Mouse (Mus musculus): Measurements from ENCODE around the gene Zfp652. TPM values are rescaled to one million over a fixed set of nuclear protein-coding genes. Genes with fewer than 3 reads are reported as not detected.

The Zfp652 gene
- polyA plus RNA-seq, 1 experiment from 2014 or later: 11.7 TPM

DNA sequence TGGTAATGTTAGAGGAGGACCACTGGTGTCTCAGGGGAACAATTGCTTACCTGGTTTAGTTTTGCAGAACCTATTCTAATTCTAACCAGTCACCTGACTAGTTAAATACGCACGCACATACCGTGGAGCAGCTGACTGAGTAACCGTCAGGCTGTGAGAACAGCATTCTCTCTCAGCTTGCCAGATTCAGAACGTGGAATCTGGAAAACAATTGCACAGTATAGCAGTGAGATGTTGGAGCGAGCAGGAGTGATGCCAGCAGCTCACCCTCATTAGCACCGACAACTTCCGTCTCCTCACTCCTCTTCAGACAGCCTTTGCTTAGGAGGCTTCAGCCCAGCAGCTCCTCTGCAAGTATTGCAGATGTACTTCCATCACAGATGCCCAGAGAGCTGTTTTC, 3.7 kb downstream of the Zfp652 start:
- no peak overlapping the region for H3K9ac ChIP-seq (replicated peaks; ENCODE audit: low read depth, low read length)
- H3K27ac ChIP-seq (ENCODE audit: low read length): no peak overlapping the region
- WGBS: 59% methylated on average over 8 of the region's 8 CpGs

DNA sequence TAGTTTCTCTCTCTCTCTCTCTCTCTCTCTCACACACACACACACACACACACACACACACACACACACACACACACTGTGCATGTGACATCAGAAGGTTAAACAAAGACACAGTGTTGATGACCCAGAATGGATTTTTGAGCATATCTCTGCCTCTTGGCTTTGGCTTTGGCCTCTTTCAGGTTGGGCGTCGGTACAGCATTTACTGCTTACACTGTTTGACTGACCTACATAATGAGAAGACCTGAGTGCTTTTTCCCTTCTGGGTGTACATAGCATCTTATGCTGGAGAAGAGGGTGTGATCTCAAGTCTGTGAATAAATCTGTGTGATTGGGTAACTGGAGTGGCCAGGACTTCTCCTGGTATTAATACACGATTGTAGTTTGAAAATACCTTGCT, 6.9 kb downstream of the Zfp652 start:
- H3K4me2 ChIP-seq (replicated peaks; ENCODE audit: low read depth, low read length): no peak overlapping the region
- H3K4me1 ChIP-seq (ENCODE audit: control insufficient read depth, insufficient read depth, low read length): peaks cover 13% of the 10 kb centered on the region
- no peak overlapping the region for H3K4me3 ChIP-seq (ENCODE audit: low read depth, low read length)
- no peaks in the 10 kb centered on the region for H3K9me3 ChIP-seq (ENCODE audit: control insufficient read depth, low read depth, low read length)
- H3K27ac ChIP-seq (ENCODE audit: low read length): no peak overlapping the region
- H3K36me3 ChIP-seq (ENCODE audit: control insufficient read depth, insufficient read depth, low read length): no peaks in the 10 kb centered on the region
- WGBS: 68% methylated on average over 3 of the region's 3 CpGs
- ATAC-seq (ENCODE audit: insufficient number of reproducible peaks, insufficient read depth, low FRiP score, low read depth): no peak
- no peaks in the 10 kb centered on the region for H3K27me3 ChIP-seq (ENCODE audit: control insufficient read depth, insufficient read depth, low read length)
- H3K9ac ChIP-seq (replicated peaks; ENCODE audit: low read depth, low read length): no peak overlapping the region

More for the DNA sequence above, 3.7 kb downstream of the Zfp652 start:
- H3K4me2 ChIP-seq (replicated peaks; ENCODE audit: low read depth, low read length): no peak overlapping the region
- H3K9me3 ChIP-seq (ENCODE audit: control insufficient read depth, low read depth, low read length): no peaks in the 10 kb centered on the region
- H3K27me3 ChIP-seq (ENCODE audit: control insufficient read depth, insufficient read depth, low read length): no peaks in the 10 kb centered on the region
- no peak for ATAC-seq (ENCODE audit: insufficient number of reproducible peaks, insufficient read depth, low FRiP score, low read depth)
- H3K4me1 ChIP-seq (ENCODE audit: control insufficient read depth, insufficient read depth, low read length): peaks cover 18% of the 10 kb centered on the region
- no peaks in the 10 kb centered on the region for H3K36me3 ChIP-seq (ENCODE audit: control insufficient read depth, insufficient read depth, low read length)
- H3K4me3 ChIP-seq (ENCODE audit: low read depth, low read length): no peak overlapping the region

DNA sequence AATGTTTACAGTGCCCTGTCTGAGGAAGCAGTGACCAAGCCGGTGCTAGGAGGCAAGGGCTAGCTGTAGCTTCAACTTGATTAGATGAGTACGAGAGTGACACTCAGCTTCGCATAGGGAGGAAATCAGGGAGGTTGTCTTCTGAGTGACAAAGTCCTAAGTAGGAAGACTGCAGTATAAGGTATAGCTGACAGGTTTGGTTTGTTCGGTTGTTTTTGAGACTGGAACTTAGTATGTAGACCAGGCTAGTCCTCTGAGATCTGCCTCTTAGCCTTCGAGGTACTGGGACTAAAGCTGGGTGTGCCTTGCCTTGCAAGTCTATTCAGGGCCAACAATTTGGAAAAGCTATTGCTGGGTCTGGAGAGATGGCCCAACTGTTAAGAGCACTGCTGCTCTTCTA, 10.8 kb downstream of the Zfp652 start, which contains the start of gene B130006D01Rik:
TSS of gene B130006D01Rik (plus strand) at position 301 of the 400 bp plus-strand sequence.
- no peak for ATAC-seq (ENCODE audit: insufficient number of reproducible peaks, insufficient read depth, low FRiP score, low read depth)
- WGBS: 84% methylated on average over 5 of the region's 5 CpGs
- H3K36me3 ChIP-seq (ENCODE audit: control insufficient read depth, insufficient read depth, low read length): no peaks in the 10 kb centered on the region

DNA sequence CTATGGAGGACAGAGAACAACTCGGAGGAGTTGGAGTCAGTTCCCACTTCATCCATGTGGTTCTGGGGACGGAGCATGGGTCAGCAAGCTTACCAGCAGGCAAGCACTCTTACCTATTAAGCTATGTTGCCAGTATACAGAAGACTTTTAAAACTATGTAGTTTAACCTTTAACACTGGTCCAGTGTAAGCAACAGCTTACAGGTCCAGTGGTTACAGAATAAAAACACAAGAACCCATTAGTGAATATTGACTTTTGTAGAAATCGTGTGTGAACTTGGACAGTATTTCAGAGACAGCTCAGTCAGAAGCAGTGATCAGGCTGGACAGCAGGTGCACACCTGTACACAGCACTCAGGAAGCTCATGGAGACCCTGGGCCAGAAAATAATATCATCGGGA, 12.0 kb downstream of the Zfp652 start:
- Histone ChIP-seq H3K27me3 (ENCODE audit: control insufficient read depth, insufficient read depth, low read length) (no peaks in the 10 kb centered on the region), H3K4me3 (ENCODE audit: low read depth, low read length) (no peak overlapping the region), H3K27ac (ENCODE audit: low read length) (no peak overlapping the region), H3K4me1 (ENCODE audit: control insufficient read depth, insufficient read depth, low read length) (peaks cover 2% of the 10 kb centered on the region; the same call in 1 of the 2 replicates), H3K36me3 (ENCODE audit: control insufficient read depth, insufficient read depth, low read length) (no peaks in the 10 kb centered on the region), H3K9ac (replicated peaks; ENCODE audit: low read depth, low read length) (no peak overlapping the region), H3K9me3 (ENCODE audit: control insufficient read depth, low read depth, low read length) (no peaks in the 10 kb centered on the region), H3K4me2 (replicated peaks; ENCODE audit: low read depth, low read length) (no peak overlapping the region)
- WGBS: 89% methylated on average over 4 of the region's 4 CpGs
- no peak for ATAC-seq (ENCODE audit: insufficient number of reproducible peaks, insufficient read depth, low FRiP score, low read depth)

More for the DNA sequence above, 10.8 kb downstream of the Zfp652 start, which contains the start of gene B130006D01Rik:
- peaks cover 2% of the 10 kb centered on the region; the same call in 1 of the 2 replicates for H3K4me1 ChIP-seq (ENCODE audit: control insufficient read depth, insufficient read depth, low read length)
- no peaks in the 10 kb centered on the region for H3K27me3 ChIP-seq (ENCODE audit: control insufficient read depth, insufficient read depth, low read length)
- H3K9ac ChIP-seq (replicated peaks; ENCODE audit: low read depth, low read length): no peak within 1 kb of the TSS
- H3K27ac ChIP-seq (ENCODE audit: low read length): no peak within 1 kb of the TSS
- no peak within 1 kb of the TSS for H3K4me2 ChIP-seq (replicated peaks; ENCODE audit: low read depth, low read length)
- H3K9me3 ChIP-seq (ENCODE audit: control insufficient read depth, low read depth, low read length): no peaks in the 10 kb centered on the region
- no peak within 1 kb of the TSS for H3K4me3 ChIP-seq (ENCODE audit: low read depth, low read length)

DNA sequence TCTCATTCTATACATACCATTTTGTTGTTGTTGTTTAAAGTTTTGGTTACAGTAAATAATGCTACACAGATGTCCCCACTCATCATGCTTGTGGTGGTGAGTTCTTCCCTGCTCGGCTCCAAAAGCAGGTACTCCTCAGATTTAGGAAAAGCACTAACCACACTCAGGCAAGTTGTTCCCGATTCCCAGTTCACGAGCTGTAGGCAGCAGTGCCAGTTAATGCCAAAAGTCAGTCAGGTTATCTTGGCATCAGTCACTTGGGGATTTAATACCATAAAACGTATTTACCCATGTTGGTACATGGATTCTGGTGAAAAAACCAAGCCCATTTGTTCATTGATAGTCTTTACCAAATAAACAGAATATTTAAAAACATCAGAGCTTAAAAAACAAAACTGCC, 13.7 kb downstream of the Zfp652 start:
- H3K27me3 ChIP-seq (ENCODE audit: control insufficient read depth, insufficient read depth, low read length): no peaks in the 10 kb centered on the region
- no peak overlapping the region for H3K4me3 ChIP-seq (ENCODE audit: low read depth, low read length)
- no peak overlapping the region for H3K9ac ChIP-seq (replicated peaks; ENCODE audit: low read depth, low read length)
- H3K4me1 ChIP-seq (ENCODE audit: control insufficient read depth, insufficient read depth, low read length): peaks cover 2% of the 10 kb centered on the region; the same call in 1 of the 2 replicates
- no peaks in the 10 kb centered on the region for H3K36me3 ChIP-seq (ENCODE audit: control insufficient read depth, insufficient read depth, low read length)
- no peaks in the 10 kb centered on the region for H3K9me3 ChIP-seq (ENCODE audit: control insufficient read depth, low read depth, low read length)
- H3K4me2 ChIP-seq (replicated peaks; ENCODE audit: low read depth, low read length): no peak overlapping the region
- no peak for ATAC-seq (ENCODE audit: insufficient number of reproducible peaks, insufficient read depth, low FRiP score, low read depth)
- 79% methylated on average over 4 of the region's 4 CpGs for WGBS
- no peak overlapping the region for H3K27ac ChIP-seq (ENCODE audit: low read length)

DNA sequence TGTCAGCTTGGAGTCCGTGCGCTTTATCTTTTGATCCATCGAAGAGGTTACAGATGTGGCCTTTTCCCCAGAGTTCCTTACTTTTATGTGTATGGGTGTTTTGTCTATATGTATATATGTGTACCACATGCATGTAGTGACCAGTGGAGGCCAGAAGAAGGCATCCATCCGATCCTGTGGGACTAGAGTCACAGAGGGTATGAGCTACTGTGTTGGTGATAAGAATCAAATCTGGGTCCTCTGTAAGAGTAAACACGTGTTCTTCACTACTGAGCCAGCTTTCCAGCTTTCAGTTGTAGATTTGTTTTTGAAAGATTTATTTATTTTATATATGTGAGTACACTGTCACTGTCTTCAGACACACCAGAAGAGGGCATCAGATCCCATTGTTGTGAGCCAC, 15.5 kb downstream of the Zfp652 start:
- Histone ChIP-seq H3K36me3 (ENCODE audit: control insufficient read depth, insufficient read depth, low read length) (no peaks in the 10 kb centered on the region), H3K9me3 (ENCODE audit: control insufficient read depth, low read depth, low read length) (no peaks in the 10 kb centered on the region), H3K9ac (replicated peaks; ENCODE audit: low read depth, low read length) (no peak overlapping the region), H3K27ac (ENCODE audit: low read length) (no peak overlapping the region), H3K4me1 (ENCODE audit: control insufficient read depth, insufficient read depth, low read length) (peaks cover 2% of the 10 kb centered on the region; the same call in 1 of the 2 replicates), H3K27me3 (ENCODE audit: control insufficient read depth, insufficient read depth, low read length) (no peaks in the 10 kb centered on the region), H3K4me3 (ENCODE audit: low read depth, low read length) (no peak overlapping the region), H3K4me2 (replicated peaks; ENCODE audit: low read depth, low read length) (no peak overlapping the region)
- WGBS: 88% methylated on average over 5 of the region's 5 CpGs
- no peak for ATAC-seq (ENCODE audit: insufficient number of reproducible peaks, insufficient read depth, low FRiP score, low read depth)

DNA sequence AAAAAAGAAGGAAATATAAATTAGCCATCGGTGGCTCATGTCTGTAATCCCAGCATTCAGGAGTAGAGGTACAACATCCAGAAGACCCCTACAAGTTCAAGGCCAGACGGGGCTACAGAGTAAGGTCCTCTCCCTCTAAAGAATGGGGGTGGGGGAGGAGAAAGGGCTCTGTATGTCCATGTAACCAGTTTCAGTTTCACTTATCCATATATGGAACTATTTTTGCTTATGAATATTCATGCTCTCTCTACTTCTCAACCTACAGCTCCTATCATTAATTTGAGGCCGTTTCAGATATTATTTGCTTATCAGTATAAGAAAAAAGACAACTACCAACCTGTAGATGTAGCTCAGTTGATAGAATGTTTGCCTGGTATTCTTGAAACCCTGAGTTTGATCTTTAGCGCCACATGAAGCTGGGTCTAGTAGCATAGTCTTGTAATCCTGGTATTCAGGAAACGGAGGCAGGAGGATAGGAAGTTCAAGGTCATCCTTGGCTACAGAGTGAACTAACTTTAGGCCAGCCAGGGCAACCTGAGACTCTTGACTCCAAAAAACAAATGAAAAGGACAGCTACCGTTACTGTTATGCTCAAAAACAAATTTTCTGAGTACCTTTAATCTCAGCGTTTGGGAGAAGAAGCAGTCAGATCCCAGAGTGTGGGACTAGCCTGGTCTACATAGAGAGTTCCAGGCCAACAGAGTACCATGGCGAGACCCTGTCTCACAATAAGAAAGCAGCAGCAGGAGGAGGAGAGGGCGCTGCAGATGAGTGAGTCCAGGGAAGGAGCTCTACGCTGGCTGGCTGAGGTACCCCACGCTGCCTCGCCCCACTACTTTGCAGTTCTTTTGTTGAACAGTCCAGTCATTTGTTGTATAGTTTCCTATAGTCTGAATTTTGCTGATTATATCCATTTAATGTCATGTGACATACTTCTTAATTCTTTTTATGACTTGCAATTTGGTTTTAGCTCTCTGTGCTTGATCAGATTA, 16.7 kb downstream of the Zfp652 start:
- no peaks in the 10 kb centered on the region for H3K36me3 ChIP-seq (ENCODE audit: control insufficient read depth, insufficient read depth, low read length)
- no peak overlapping the region for H3K4me3 ChIP-seq (ENCODE audit: low read depth, low read length)
- WGBS: 84% methylated on average over 12 of the region's 12 CpGs
- H3K27me3 ChIP-seq (ENCODE audit: control insufficient read depth, insufficient read depth, low read length): no peaks in the 10 kb centered on the region
- H3K4me2 ChIP-seq (replicated peaks; ENCODE audit: low read depth, low read length): no peak overlapping the region
- no peak overlapping the region for H3K27ac ChIP-seq (ENCODE audit: low read length)
- ATAC-seq (ENCODE audit: insufficient number of reproducible peaks, insufficient read depth, low FRiP score, low read depth): no peak
- no peaks in the 10 kb centered on the region for H3K9me3 ChIP-seq (ENCODE audit: control insufficient read depth, low read depth, low read length)
- no peak overlapping the region for H3K9ac ChIP-seq (replicated peaks; ENCODE audit: low read depth, low read length)
- H3K4me1 ChIP-seq (ENCODE audit: control insufficient read depth, insufficient read depth, low read length): peaks cover 2% of the 10 kb centered on the region; the same call in 1 of the 2 replicates

DNA sequence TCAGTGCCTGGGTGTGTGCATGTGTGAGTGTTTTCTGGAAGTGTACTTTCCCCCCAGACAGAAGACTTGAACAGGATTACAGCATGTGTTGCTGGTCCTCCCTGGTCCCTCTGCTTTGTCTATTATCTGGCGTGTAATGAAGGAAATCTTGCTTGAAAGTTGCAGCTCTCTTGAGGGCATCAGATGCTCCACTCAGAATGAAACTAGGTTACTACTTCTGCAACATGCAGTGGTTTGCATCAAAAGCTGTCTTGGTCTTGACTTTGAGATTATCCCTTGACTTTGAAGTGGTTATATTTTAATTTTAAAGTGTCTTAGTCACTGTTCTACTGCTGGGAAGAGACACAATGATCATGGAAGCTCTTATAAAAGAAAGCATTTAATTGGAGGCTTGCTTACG, 22.0 kb downstream of the Zfp652 start:
- Histone ChIP-seq H3K27ac (ENCODE audit: low read length) (no peak overlapping the region), H3K27me3 (ENCODE audit: control insufficient read depth, insufficient read depth, low read length) (no peaks in the 10 kb centered on the region), H3K36me3 (ENCODE audit: control insufficient read depth, insufficient read depth, low read length) (no peaks in the 10 kb centered on the region), H3K4me1 (ENCODE audit: control insufficient read depth, insufficient read depth, low read length) (no peaks in the 10 kb centered on the region), H3K4me2 (replicated peaks; ENCODE audit: low read depth, low read length) (no peak overlapping the region), H3K4me3 (ENCODE audit: low read depth, low read length) (no peak overlapping the region), H3K9me3 (ENCODE audit: control insufficient read depth, low read depth, low read length) (no peaks in the 10 kb centered on the region), H3K9ac (replicated peaks; ENCODE audit: low read depth, low read length) (no peak overlapping the region)
- no peak for ATAC-seq (ENCODE audit: insufficient number of reproducible peaks, insufficient read depth, low FRiP score, low read depth)
- WGBS: 95% methylated on average over 2 of the region's 2 CpGs
